Comparison of ENCODE assay signal across 13 mouse cellular contexts in genomic region chr3:143947079-143947937, GRCm38 (mm10).
DNase-seq lines count a peak whose midpoint lies in the region; ATAC-seq and TF ChIP-seq lines count a peak whose summit lies in the region.
"Had no signal": no experiment of that assay in that cellular context is flagged by ENCODE, and none has a peak within 500 bp of the region (broad histone marks: within the 10 kb centered on the region; RNA-seq: fewer than 3 reads in every experiment).

No protein-coding gene starts in this region.

- 0 out of 2 replicates have a peak overlapping the region, but pooled peaks have one; percentile 10 for H3K4me2 ChIP-seq in midbrain, embryonic 11.5 days
- H3K4me2 ChIP-seq in embryonic facial prominence, embryonic 14.5 days (ENCODE audit: low read depth, low read length), result peak overlapping the region; percentile 31; the same call in 1 of the 2 replicates
- H3K4me2 ChIP-seq in hindbrain, postnatal 0 days (ENCODE audit: low read depth, low read length), result peak overlapping the region; percentile 36
- H3K4me2 ChIP-seq: embryonic facial prominence, embryonic 12.5 days had no signal

- H3K4me1 ChIP-seq in midbrain, embryonic 11.5 days (ENCODE audit: control insufficient read depth, insufficient read depth, low read length), result 0 out of 2 replicates have a peak, but pooled peaks cover 2% of the 10 kb centered on the region
- H3K4me1 ChIP-seq in midbrain, embryonic 10.5 days, result peaks cover 14% of the 10 kb centered on the region; the same call in 1 of the 2 replicates
- no peaks in the 10 kb centered on the region for H3K4me1 ChIP-seq in embryonic facial prominence, embryonic 14.5 days (ENCODE audit: control insufficient read depth, insufficient read depth, low read length)
- no peaks in the 10 kb centered on the region for H3K4me1 ChIP-seq in hindbrain, postnatal 0 days (ENCODE audit: insufficient read depth, low read length)

- H3K9ac ChIP-seq in midbrain, embryonic 11.5 days (ENCODE audit: low read length), result no peak overlapping the region
- no peak overlapping the region for H3K9ac ChIP-seq in embryonic facial prominence, embryonic 14.5 days (ENCODE audit: low read depth, low read length)
- no peak overlapping the region for H3K9ac ChIP-seq in hindbrain, postnatal 0 days (replicated peaks; ENCODE audit: low read length)
- H3K9ac ChIP-seq: embryonic facial prominence, embryonic 12.5 days had no signal

- no peaks in the 10 kb centered on the region for H3K9me3 ChIP-seq in midbrain, embryonic 11.5 days (ENCODE audit: control insufficient read depth, low read length)
- H3K9me3 ChIP-seq in midbrain, embryonic 10.5 days (replicated peaks), result no peaks in the 10 kb centered on the region
- H3K9me3 ChIP-seq in embryonic facial prominence, embryonic 14.5 days (ENCODE audit: control insufficient read depth, low read length), result no peaks in the 10 kb centered on the region
- no peaks in the 10 kb centered on the region for H3K9me3 ChIP-seq in hindbrain, postnatal 0 days (ENCODE audit: low read length)
- H3K9me3 ChIP-seq: embryonic facial prominence, embryonic 12.5 days had no signal

- H3K36me3 ChIP-seq in midbrain, embryonic 11.5 days (ENCODE audit: control insufficient read depth, insufficient read depth, low read length), result no peaks in the 10 kb centered on the region
- H3K36me3 ChIP-seq in midbrain, embryonic 10.5 days, result no peaks in the 10 kb centered on the region
- H3K36me3 ChIP-seq in embryonic facial prominence, embryonic 14.5 days (ENCODE audit: control insufficient read depth, insufficient read depth, low read length), result no peaks in the 10 kb centered on the region
- H3K36me3 ChIP-seq in hindbrain, postnatal 0 days (ENCODE audit: insufficient read depth, low read length), result no peaks in the 10 kb centered on the region
- H3K36me3 ChIP-seq: embryonic facial prominence, embryonic 12.5 days had no signal

- H3K27ac ChIP-seq in midbrain, embryonic 11.5 days (ENCODE audit: low read depth, low read length), result no peak overlapping the region; the same call in 1 of the 2 replicates
- H3K27ac ChIP-seq in midbrain, embryonic 10.5 days (replicated peaks), result no peak overlapping the region
- H3K27ac ChIP-seq in embryonic facial prominence, embryonic 14.5 days (replicated peaks; ENCODE audit: low read depth, low read length), result no peak overlapping the region
- no peak overlapping the region for H3K27ac ChIP-seq in hindbrain, postnatal 0 days
- H3K27ac ChIP-seq: embryonic facial prominence, embryonic 12.5 days had no signal

- DNase-seq in midbrain, embryonic 11.5 days (ENCODE audit: low spot score, missing footprints), result no peak
- DNase-seq in midbrain, embryonic 10.5 days (ENCODE audit: low spot score), result no peak
- DNase-seq in embryonic facial prominence, embryonic 14.5 days (ENCODE audit: low spot score), result peak; percentile 48
- DNase-seq in hindbrain, postnatal 0 days (ENCODE audit: low spot score), result peak; percentile 21
- DNase-seq in retina, postnatal 1 day, result peak; percentile 52
- no peak for DNase-seq in adrenal gland, adult 8-10 months
- no peak for DNase-seq in cerebellum, postnatal 36 days
- DNase-seq in lung, adult 18-20 months, result no peak
- DNase-seq: gastrocnemius, postnatal 10 days; kidney, postnatal 14 days; right cerebral cortex, postnatal 4 days; thymus, adult 2 months had no signal

- peak; percentile 27; the same call in 1 of the 2 replicates for ATAC-seq in midbrain, embryonic 11.5 days (ENCODE audit: low FRiP score)
- ATAC-seq in embryonic facial prominence, embryonic 14.5 days (ENCODE audit: low read depth), result no peak
- no peak for ATAC-seq in hindbrain, postnatal 0 days

- 42% methylated on average over 11 of the region's 11 CpGs for WGBS in midbrain, embryonic 11.5 days
- 50% methylated on average over 11 of the region's 11 CpGs for WGBS in midbrain, embryonic 10.5 days
- WGBS in embryonic facial prominence, embryonic 14.5 days, result 39% methylated on average over 11 of the region's 11 CpGs
- WGBS in hindbrain, postnatal 0 days, result 25% methylated on average over 11 of the region's 11 CpGs

- no peaks in the 10 kb centered on the region for H3K27me3 ChIP-seq in midbrain, embryonic 11.5 days (ENCODE audit: control insufficient read depth, insufficient read depth, low read length)
- no peaks in the 10 kb centered on the region for H3K27me3 ChIP-seq in midbrain, embryonic 10.5 days (ENCODE audit: low read depth, poor library complexity, severe bottlenecking)
- no peaks in the 10 kb centered on the region for H3K27me3 ChIP-seq in embryonic facial prominence, embryonic 14.5 days (replicated peaks; ENCODE audit: control insufficient read depth, insufficient read depth, low read length)
- H3K27me3 ChIP-seq in hindbrain, postnatal 0 days (ENCODE audit: insufficient read depth, low read length), result no peaks in the 10 kb centered on the region

- TF ChIP-seq CTCF in hindbrain, postnatal 0 days (IDR thresholded peaks at IDR 0.05; ENCODE audit: low read depth), result no peak

- no peak overlapping the region for H3K4me3 ChIP-seq in midbrain, embryonic 11.5 days (ENCODE audit: low read depth, low read length)
- H3K4me3 ChIP-seq in midbrain, embryonic 10.5 days, result no peak overlapping the region
- no peak overlapping the region for H3K4me3 ChIP-seq in embryonic facial prominence, embryonic 14.5 days (ENCODE audit: low read depth, low read length)
- H3K4me3 ChIP-seq in hindbrain, postnatal 0 days (ENCODE audit: low read length), result no peak overlapping the region
- H3K4me3 ChIP-seq: embryonic facial prominence, embryonic 12.5 days had no signal

Comparison
In these comparisons a context has a peak if more than half of its experiments do, and no peak if none do; other contexts are left out.
1. DNase-seq: peak in embryonic facial prominence, embryonic 14.5 days (single experiment), hindbrain, postnatal 0 days (single experiment) and retina, postnatal 1 day (single experiment); none in midbrain, embryonic 11.5 days (single experiment), midbrain, embryonic 10.5 days (single experiment), adrenal gland, adult 8-10 months (single experiment), cerebellum, postnatal 36 days (0 of 2) and lung, adult 18-20 months (0 of 2).
2. Peak in every context shown above with its lines, with median percentiles within 50 percentile points of each other: H3K4me2 ChIP-seq.